Mouse (Mus musculus): ENCODE data around the gene Ccpg1. TPM values are rescaled to one million over a fixed set of nuclear protein-coding genes. Genes with fewer than 3 reads are reported as not detected.

The Ccpg1 gene
- polyA plus RNA-seq, 2 experiments from 2014 or later, result 72.5 to 77.4 TPM

GRCm38 (mm10) chr9:73047906-73048305, 62.7 kb downstream of the Ccpg1 start:
- no peak for ATAC-seq

- ATAC-seq, result no peak
Observed at GRCm38 (mm10) chr9:73048927-73049326, 63.7 kb downstream of the Ccpg1 start.

GRCm38 (mm10) chr9:73049833-73050232, 64.6 kb downstream of the Ccpg1 start:
- no peak for ATAC-seq

GRCm38 (mm10) chr9:73050606-73051005, 65.4 kb downstream of the Ccpg1 start:
- ATAC-seq, result no peak

GRCm38 (mm10) chr9:73055441-73055911, 70.2 kb downstream of the Ccpg1 start:
- peak; percentile 73 for ATAC-seq

- ATAC-seq, result no peak
Observed at GRCm38 (mm10) chr9:73059224-73059623, 74.0 kb downstream of the Ccpg1 start.

- ATAC-seq, result no peak
Observed at GRCm38 (mm10) chr9:73063621-73064290, 78.5 kb downstream of the Ccpg1 start.

Other genes with a start within 250 kb of the Ccpg1 start
- not detected for gene Prtg, start 178.6 kb upstream of the Ccpg1 start, polyA plus RNA-seq (2017; shearing (Covaris generic))
- gene Pygo1, start 59.8 kb upstream of the Ccpg1 start, polyA plus RNA-seq (2017; shearing (Covaris generic)), result not detected
- gene Dyx1c1, start 26.6 kb upstream of the Ccpg1 start, polyA plus RNA-seq (2017; shearing (Covaris generic)), result 1 to 10 TPM; 5.5 to 8.1 TPM
- not detected for gene Gm44503, start 26.6 kb upstream of the Ccpg1 start, polyA plus RNA-seq (2017; shearing (Covaris generic))
- 1 to 10 TPM; 3.4 to 7.9 TPM for gene Ccpg1os, start within 50 bp of the Ccpg1 start, polyA plus RNA-seq (2017; shearing (Covaris generic))
- 10 to 100 TPM; 13.0 to 15.6 TPM for gene Pigb, start 54.9 kb downstream of the Ccpg1 start, polyA plus RNA-seq (2017; shearing (Covaris generic))
- 10 to 100 TPM; 33.8 to 42.7 TPM for gene Rab27a, start 59.4 kb downstream of the Ccpg1 start, polyA plus RNA-seq (2017; shearing (Covaris generic))
- gene Khdc3, start 116.4 kb downstream of the Ccpg1 start, polyA plus RNA-seq (2017; shearing (Covaris generic)), result under 1 TPM; 0.40 to 0.46 TPM
- gene Gm20509, start 117.0 kb downstream of the Ccpg1 start, polyA plus RNA-seq (2017; shearing (Covaris generic)), result not detected
- gene Rsl24d1, start 128.0 kb downstream of the Ccpg1 start, polyA plus RNA-seq (2017; shearing (Covaris generic)), result 10 to 100 TPM; 84.0 to 93.8 TPM